Mouse (Mus musculus): ENCODE measurements around the gene Stard3nl. TPM values are rescaled to one million over a fixed set of nuclear protein-coding genes. Genes with fewer than 3 reads are reported as not detected.
A peak's percentile ranks its signal among the peaks of the same experiment; 100 is the strongest.

Gene Stard3nl
- polyA plus RNA-seq, 1 experiment from 2014 or later: 102 TPM

DNA sequence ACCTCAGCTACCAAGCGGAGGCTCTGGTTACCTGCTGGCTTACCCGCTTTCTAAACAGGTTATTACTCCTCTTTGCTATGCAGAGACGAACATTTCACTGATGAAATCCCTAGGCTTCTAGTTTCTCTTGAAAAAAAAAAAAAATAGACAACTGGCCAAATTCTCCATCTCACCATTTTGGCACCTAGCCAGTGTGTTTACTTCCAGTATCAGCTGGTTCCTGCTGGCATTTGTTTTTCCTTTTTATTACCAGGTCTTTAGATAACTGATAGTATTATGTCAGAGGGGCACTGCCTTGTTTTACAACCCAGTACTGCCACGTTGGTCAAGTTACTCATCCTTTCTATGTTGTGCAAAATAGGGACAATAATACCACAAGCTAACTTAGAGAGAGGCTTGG, 5.3 kb downstream of the Stard3nl start:
- no peak overlapping the region for H3K4me2 ChIP-seq (ENCODE audit: low read depth, low read length)
- no peak for ATAC-seq (ENCODE audit: low read depth)
- no peak overlapping the region for H3K9ac ChIP-seq (ENCODE audit: low read length)
- H3K4me1 ChIP-seq (replicated peaks; ENCODE audit: control insufficient read depth, insufficient read depth, low read length): peaks cover 25% of the 10 kb centered on the region
- no peaks in the 10 kb centered on the region; the same call in 1 of the 2 replicates for H3K36me3 ChIP-seq (ENCODE audit: control insufficient read depth, insufficient read depth, low read length)
- H3K27ac ChIP-seq (ENCODE audit: low read length): peak overlapping the region; percentile 70
- 56% methylated on average over 4 of the region's 4 CpGs for WGBS
- H3K27me3 ChIP-seq (ENCODE audit: control insufficient read depth, insufficient read depth, low read depth, low read length): no peaks in the 10 kb centered on the region
- no peak overlapping the region for H3K4me3 ChIP-seq (ENCODE audit: low read length)
- H3K9me3 ChIP-seq (ENCODE audit: control insufficient read depth, low read length): no peaks in the 10 kb centered on the region

DNA sequence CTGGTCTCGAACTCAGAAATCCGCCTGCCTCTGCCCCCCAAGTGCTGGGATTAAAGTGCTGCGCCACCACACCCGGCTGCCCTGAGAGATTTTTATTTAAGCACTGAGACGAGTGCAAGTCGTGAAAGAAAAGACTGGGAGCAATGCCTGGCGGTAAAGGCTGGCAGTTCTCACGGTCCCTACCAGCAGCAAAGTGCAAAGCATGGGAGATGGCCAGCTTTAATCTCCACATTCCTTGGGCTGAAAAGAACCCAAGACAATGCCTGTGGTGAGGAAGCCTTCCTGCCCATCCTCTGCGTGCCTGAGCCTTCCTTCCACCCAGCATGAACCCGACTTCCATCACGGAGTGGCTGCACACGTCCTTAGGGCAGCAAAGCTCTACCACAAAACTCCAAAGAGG, 5.7 kb downstream of the Stard3nl start:
- 42% methylated on average over 12 of the region's 12 CpGs for WGBS
- ATAC-seq (ENCODE audit: low read depth): peak; percentile 29

GRCm38 (mm10) chr13:19389434-19389833, 6.2 kb downstream of the Stard3nl start:
- H3K9me3 ChIP-seq (ENCODE audit: control insufficient read depth, low read length): no peaks in the 10 kb centered on the region
- no peak overlapping the region for H3K4me3 ChIP-seq (ENCODE audit: low read length)
- no peak overlapping the region for H3K9ac ChIP-seq (ENCODE audit: low read length)
- no peaks in the 10 kb centered on the region for H3K27me3 ChIP-seq (ENCODE audit: control insufficient read depth, insufficient read depth, low read depth, low read length)
- WGBS: 39% methylated on average over 1 of the region's 1 CpGs
- H3K36me3 ChIP-seq (ENCODE audit: control insufficient read depth, insufficient read depth, low read length): no peaks in the 10 kb centered on the region; the same call in 1 of the 2 replicates
- peaks cover 25% of the 10 kb centered on the region for H3K4me1 ChIP-seq (replicated peaks; ENCODE audit: control insufficient read depth, insufficient read depth, low read length)
- no peak overlapping the region for H3K4me2 ChIP-seq (ENCODE audit: low read depth, low read length)
- ATAC-seq (ENCODE audit: low read depth): peak; percentile 92
- no peak overlapping the region; the same call in 1 of the 2 replicates for H3K27ac ChIP-seq (ENCODE audit: low read length)

More for the DNA sequence above, 5.7 kb downstream of the Stard3nl start:
- no peak overlapping the region for H3K9ac ChIP-seq (ENCODE audit: low read length)
- H3K36me3 ChIP-seq (ENCODE audit: control insufficient read depth, insufficient read depth, low read length): no peaks in the 10 kb centered on the region; the same call in 1 of the 2 replicates
- no peak overlapping the region for H3K4me3 ChIP-seq (ENCODE audit: low read length)
- H3K9me3 ChIP-seq (ENCODE audit: control insufficient read depth, low read length): no peaks in the 10 kb centered on the region
- H3K4me2 ChIP-seq (ENCODE audit: low read depth, low read length): no peak overlapping the region
- peaks cover 25% of the 10 kb centered on the region for H3K4me1 ChIP-seq (replicated peaks; ENCODE audit: control insufficient read depth, insufficient read depth, low read length)
- peak overlapping the region; percentile 70 for H3K27ac ChIP-seq (ENCODE audit: low read length)
- no peaks in the 10 kb centered on the region for H3K27me3 ChIP-seq (ENCODE audit: control insufficient read depth, insufficient read depth, low read depth, low read length)

DNA sequence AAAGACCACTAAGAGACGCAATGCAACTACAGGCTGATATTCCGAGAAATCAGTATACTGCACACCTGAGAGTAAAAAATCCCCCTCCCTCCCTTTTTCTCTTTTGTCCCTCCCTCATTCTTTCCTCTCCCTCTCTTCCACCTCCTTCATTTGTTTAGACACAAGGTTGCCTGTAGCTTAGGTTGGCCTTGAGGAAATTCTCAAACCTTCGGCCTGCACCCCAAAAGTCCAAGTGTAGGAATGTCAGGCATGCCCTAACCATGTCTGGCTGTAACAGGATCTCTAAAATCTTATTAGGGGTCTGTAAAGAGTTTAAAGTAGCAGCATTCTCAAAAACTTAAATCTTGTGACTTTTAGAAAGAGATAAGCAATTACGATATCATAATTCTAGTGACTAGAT, 10.4 kb downstream of the Stard3nl start:
- no peak overlapping the region for H3K4me2 ChIP-seq (ENCODE audit: low read depth, low read length)
- H3K36me3 ChIP-seq (ENCODE audit: control insufficient read depth, insufficient read depth, low read length): no peaks in the 10 kb centered on the region
- no peak overlapping the region for H3K27ac ChIP-seq (ENCODE audit: low read length)
- no peak overlapping the region for H3K4me3 ChIP-seq (ENCODE audit: low read length)
- no peak for ATAC-seq (ENCODE audit: low read depth)
- H3K4me1 ChIP-seq (replicated peaks; ENCODE audit: control insufficient read depth, insufficient read depth, low read length): peaks cover 8% of the 10 kb centered on the region
- H3K9me3 ChIP-seq (ENCODE audit: control insufficient read depth, low read length): no peaks in the 10 kb centered on the region
- no peaks in the 10 kb centered on the region for H3K27me3 ChIP-seq (ENCODE audit: control insufficient read depth, insufficient read depth, low read depth, low read length)
- H3K9ac ChIP-seq (ENCODE audit: low read length): no peak overlapping the region
- WGBS: 90% methylated on average over 4 of the region's 4 CpGs

DNA sequence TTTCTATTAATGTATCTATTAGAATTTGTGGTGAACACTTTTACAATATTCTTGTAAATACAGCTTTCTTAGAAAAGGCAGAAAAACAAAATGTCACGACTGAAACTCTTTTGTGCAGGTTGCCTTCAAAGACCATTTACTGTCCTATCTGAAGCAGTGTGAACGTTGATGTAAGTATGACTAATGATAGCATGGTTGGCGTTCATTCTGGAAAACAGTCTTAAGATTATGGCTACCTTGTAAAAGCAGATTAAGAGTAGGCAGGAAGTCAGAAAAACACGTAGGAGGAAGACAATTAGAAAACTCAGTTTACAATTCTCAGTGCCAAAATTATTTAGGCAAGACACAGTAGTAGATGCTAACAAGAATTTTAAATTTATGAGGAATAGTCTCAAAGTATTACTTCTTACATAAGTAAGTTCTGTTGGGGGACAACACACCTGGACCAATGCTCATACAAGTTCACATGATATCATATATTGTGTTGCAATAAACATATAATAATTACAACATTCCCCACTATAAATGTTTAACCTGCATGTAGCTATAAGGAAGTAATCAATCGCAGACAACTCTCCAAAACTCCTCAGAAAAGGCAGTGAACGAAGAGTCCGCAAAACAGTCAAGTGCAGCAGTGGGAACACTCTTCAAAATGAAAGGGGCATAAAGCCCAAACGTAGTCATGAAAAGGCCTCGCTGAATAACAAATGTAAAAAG, 14.3 kb downstream of the Stard3nl start:
- Histone ChIP-seq H3K4me2 (ENCODE audit: low read depth, low read length) (no peak overlapping the region), H3K9ac (ENCODE audit: low read length) (no peak overlapping the region), H3K27ac (ENCODE audit: low read length) (no peak overlapping the region), H3K4me1 (replicated peaks; ENCODE audit: control insufficient read depth, insufficient read depth, low read length) (no peaks in the 10 kb centered on the region), H3K27me3 (ENCODE audit: control insufficient read depth, insufficient read depth, low read depth, low read length) (no peaks in the 10 kb centered on the region), H3K4me3 (ENCODE audit: low read length) (no peak overlapping the region), H3K36me3 (ENCODE audit: control insufficient read depth, insufficient read depth, low read length) (no peaks in the 10 kb centered on the region), H3K9me3 (ENCODE audit: control insufficient read depth, low read length) (no peaks in the 10 kb centered on the region)
- WGBS: 69% methylated on average over 9 of the region's 9 CpGs
- no peak for ATAC-seq (ENCODE audit: low read depth)

DNA sequence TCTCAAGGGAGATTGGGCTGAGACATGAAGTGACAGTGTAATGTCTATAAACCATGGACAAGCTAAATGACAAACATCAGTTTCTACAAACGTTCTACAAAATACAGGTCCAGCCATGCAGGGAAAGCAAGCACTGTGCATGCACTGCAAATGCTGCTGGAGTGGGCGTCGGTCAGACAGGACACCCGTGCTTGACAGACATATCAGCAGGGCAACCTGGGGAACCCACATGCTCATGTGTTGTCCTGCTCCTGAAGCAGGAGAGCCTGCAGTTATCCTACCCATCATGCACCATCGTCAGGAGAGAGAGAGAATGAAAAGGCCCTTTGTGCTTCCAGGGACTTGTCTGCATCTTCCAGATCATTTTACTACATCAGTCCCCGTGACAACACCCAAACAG, 16.3 kb downstream of the Stard3nl start:
- Histone ChIP-seq H3K27ac (ENCODE audit: low read length) (no peak overlapping the region), H3K27me3 (ENCODE audit: control insufficient read depth, insufficient read depth, low read depth, low read length) (no peaks in the 10 kb centered on the region), H3K36me3 (ENCODE audit: control insufficient read depth, insufficient read depth, low read length) (no peaks in the 10 kb centered on the region), H3K4me1 (replicated peaks; ENCODE audit: control insufficient read depth, insufficient read depth, low read length) (no peaks in the 10 kb centered on the region), H3K4me3 (ENCODE audit: low read length) (no peak overlapping the region), H3K9ac (ENCODE audit: low read length) (no peak overlapping the region), H3K4me2 (ENCODE audit: low read depth, low read length) (no peak overlapping the region), H3K9me3 (ENCODE audit: control insufficient read depth, low read length) (no peaks in the 10 kb centered on the region)
- 63% methylated on average over 6 of the region's 6 CpGs for WGBS
- no peak for ATAC-seq (ENCODE audit: low read depth)

- H3K4me3 ChIP-seq (ENCODE audit: low read length): no peak overlapping the region
- H3K4me1 ChIP-seq (replicated peaks; ENCODE audit: control insufficient read depth, insufficient read depth, low read length): no peaks in the 10 kb centered on the region
- no peaks in the 10 kb centered on the region for H3K9me3 ChIP-seq (ENCODE audit: control insufficient read depth, low read length)
- no peaks in the 10 kb centered on the region for H3K27me3 ChIP-seq (ENCODE audit: control insufficient read depth, insufficient read depth, low read depth, low read length)
- H3K36me3 ChIP-seq (ENCODE audit: control insufficient read depth, insufficient read depth, low read length): peaks cover 7% of the 10 kb centered on the region
- ATAC-seq (ENCODE audit: low read depth): no peak
- WGBS: 32% methylated on average over 8 of the region's 8 CpGs
- no peak overlapping the region for H3K27ac ChIP-seq (ENCODE audit: low read length)
- H3K9ac ChIP-seq (ENCODE audit: low read length): no peak overlapping the region
- H3K4me2 ChIP-seq (ENCODE audit: low read depth, low read length): no peak overlapping the region
These were observed 23.4 kb downstream of the Stard3nl start for GRCm38 (mm10) chr13:19372133-19372729.

- Histone ChIP-seq H3K9ac (ENCODE audit: low read length) (no peak overlapping the region), H3K27me3 (ENCODE audit: control insufficient read depth, insufficient read depth, low read depth, low read length) (no peaks in the 10 kb centered on the region), H3K4me1 (replicated peaks; ENCODE audit: control insufficient read depth, insufficient read depth, low read length) (no peaks in the 10 kb centered on the region), H3K4me3 (ENCODE audit: low read length) (no peak overlapping the region), H3K4me2 (ENCODE audit: low read depth, low read length) (no peak overlapping the region), H3K27ac (ENCODE audit: low read length) (no peak overlapping the region), H3K9me3 (ENCODE audit: control insufficient read depth, low read length) (no peaks in the 10 kb centered on the region), H3K36me3 (ENCODE audit: control insufficient read depth, insufficient read depth, low read length) (peaks cover 11% of the 10 kb centered on the region)
- ATAC-seq (ENCODE audit: low read depth): no peak
- WGBS: 89% methylated on average over 6 of the region's 6 CpGs
These were observed 26.8 kb downstream of the Stard3nl start for GRCm38 (mm10) chr13:19368817-19369216.

- Histone ChIP-seq H3K4me1 (replicated peaks; ENCODE audit: control insufficient read depth, insufficient read depth, low read length) (no peaks in the 10 kb centered on the region), H3K9me3 (ENCODE audit: control insufficient read depth, low read length) (no peaks in the 10 kb centered on the region), H3K27ac (ENCODE audit: low read length) (no peak overlapping the region), H3K4me3 (ENCODE audit: low read length) (no peak overlapping the region), H3K4me2 (ENCODE audit: low read depth, low read length) (no peak overlapping the region), H3K27me3 (ENCODE audit: control insufficient read depth, insufficient read depth, low read depth, low read length) (no peaks in the 10 kb centered on the region), H3K36me3 (ENCODE audit: control insufficient read depth, insufficient read depth, low read length) (peaks cover 11% of the 10 kb centered on the region), H3K9ac (ENCODE audit: low read length) (no peak overlapping the region)
- 79% methylated on average over 7 of the region's 7 CpGs for WGBS
- ATAC-seq (ENCODE audit: low read depth): no peak
These were observed 28.1 kb downstream of the Stard3nl start for GRCm38 (mm10) chr13:19367536-19367935.
